Mouse (Mus musculus): ENCODE results near the gene 1110032F04Rik. TPM values are rescaled to one million over a fixed set of nuclear protein-coding genes. Genes with fewer than 3 reads are reported as not detected.

The 1110032F04Rik gene
- total RNA-seq, 2 experiments from 2014 or later, result 14.8 to 15.5 TPM

GRCm38 (mm10) chr3:68904902-68905778 lies 35.8 kb downstream of the 1110032F04Rik start:
- DNase-seq (ENCODE audit: low spot score in 2 of 2), result peak; percentile 5 to 6

GRCm38 (mm10) chr3:68907509-68907908 lies 38.1 kb downstream of the 1110032F04Rik start:
- DNase-seq (ENCODE audit: low spot score in 2 of 2), result no peak

Other genes with a start within 250 kb of the 1110032F04Rik start
- 1 to 10 TPM; 4.6 to 4.7 TPM for gene Il12a, start 178.9 kb upstream of the 1110032F04Rik start, total RNA-seq (2021)
- gene Ift80, start 135.0 kb downstream of the 1110032F04Rik start, total RNA-seq (2021), result 10 to 100 TPM; 21.3 to 25.4 TPM
- gene Smc4, start 135.2 kb downstream of the 1110032F04Rik start, total RNA-seq (2021), result 1 to 10 TPM; 3.9 to 5.1 TPM
- 10 to 100 TPM; 11.0 to 11.2 TPM for gene Trim59, start 175.2 kb downstream of the 1110032F04Rik start, total RNA-seq (2021)

All from left cerebral cortex, adult 18-20 months (tissue).